Mouse (Mus musculus): ENCODE results near the gene Ncoa4.

Ncoa4 gene

GRCm38 (mm10) chr14:32201791-32202451, 42.3 kb downstream of the Ncoa4 start, which contains the start of the genes Timm23 and Parg:
TSS of gene Timm23 (minus strand) at chr14:32201898.
TSS of gene Parg (plus strand) at chr14:32201949.
- peak; percentile 75 for DNase-seq (ENCODE audit: low spot score)

- DNase-seq (ENCODE audit: low spot score), result no peak
These were observed 66.9 kb downstream of the Ncoa4 start for GRCm38 (mm10) chr14:32226601-32227000.

DNA sequence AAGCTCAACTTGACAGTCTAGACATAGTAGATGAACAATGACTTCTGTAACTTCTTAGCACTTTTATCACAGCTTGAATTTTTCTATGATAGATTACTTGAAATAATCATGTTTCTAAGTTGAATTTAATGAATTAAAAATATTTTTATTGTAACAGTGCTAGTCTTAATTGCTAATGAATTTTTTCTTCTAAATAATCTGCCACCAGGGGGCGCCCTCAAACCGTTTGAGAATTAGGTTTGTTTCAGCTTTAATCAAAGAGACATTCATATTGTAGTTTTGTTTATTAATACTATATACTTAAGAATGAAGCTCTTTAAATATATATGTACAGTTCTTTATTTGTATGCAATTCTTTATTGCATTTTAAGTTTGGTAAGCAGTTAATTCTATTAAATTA, 69.3 kb downstream of the Ncoa4 start:
- DNase-seq (ENCODE audit: low spot score), result peak; percentile 44
